Mouse (Mus musculus): ENCODE data around the gene Ifnl2.
A peak's percentile ranks its signal among the peaks of the same experiment; 100 is the strongest.
"Not testable (repeated sequence)": the region's sequence is repeated elsewhere in the genome, so short reads cannot be mapped to it uniquely, and the experiment has no call there.

Ifnl2 gene

GRCm38 (mm10) chr7:28510405-28510974 lies at the start of gene Ifnl2:
Gene Ifnl2, minus strand, starts transcription at chr7:28510455.
- DNase-seq = not testable (repeated sequence)

GRCm38 (mm10) chr7:28558486-28558885 lies 48.2 kb upstream of the Ifnl2 start:
- DNase-seq = no peak

GRCm38 (mm10) chr7:28557708-28558107 lies 47.5 kb upstream of the Ifnl2 start:
- DNase-seq = no peak

- no peak for DNase-seq
Measured at GRCm38 (mm10) chr7:28557069-28557468, 46.8 kb upstream of the Ifnl2 start.

GRCm38 (mm10) chr7:28555939-28556535 lies 45.8 kb upstream of the Ifnl2 start:
- peak; percentile 74 for DNase-seq

GRCm38 (mm10) chr7:28553076-28553475 lies 42.8 kb upstream of the Ifnl2 start:
- DNase-seq = no peak

GRCm38 (mm10) chr7:28547628-28548027 lies 37.4 kb upstream of the Ifnl2 start:
- DNase-seq = no peak

- DNase-seq = no peak
Measured at GRCm38 (mm10) chr7:28547154-28547553, 36.9 kb upstream of the Ifnl2 start, which contains the start of gene Nccrp1. Gene Nccrp1, minus strand, starts transcription at chr7:28547254.

- DNase-seq = peak; percentile 42
Measured at GRCm38 (mm10) chr7:28546649-28547048, 36.4 kb upstream of the Ifnl2 start.

GRCm38 (mm10) chr7:28545891-28546210 lies 35.6 kb upstream of the Ifnl2 start:
- DNase-seq = no peak

- peak; percentile 56 for DNase-seq
Measured at GRCm38 (mm10) chr7:28545048-28545890, 35.0 kb upstream of the Ifnl2 start.

GRCm38 (mm10) chr7:28544051-28544601 lies 33.9 kb upstream of the Ifnl2 start:
- peak; percentile 23 for DNase-seq

GRCm38 (mm10) chr7:28540526-28540925 lies 30.3 kb upstream of the Ifnl2 start, which contains the start of gene Sycn:
Gene Sycn, plus strand, starts transcription at chr7:28540885.
- DNase-seq = no peak

- not testable (repeated sequence) for DNase-seq
Measured at GRCm38 (mm10) chr7:28538886-28539285, 28.6 kb upstream of the Ifnl2 start.

- no peak for DNase-seq
Measured at GRCm38 (mm10) chr7:28532005-28532404, 21.8 kb upstream of the Ifnl2 start.

GRCm38 (mm10) chr7:28527922-28528719 lies 17.9 kb upstream of the Ifnl2 start:
- DNase-seq = peak; percentile 82

- not testable (repeated sequence) for DNase-seq
Measured at GRCm38 (mm10) chr7:28522536-28522935, 12.3 kb upstream of the Ifnl2 start, which contains the start of gene Ifnl3. Gene Ifnl3, plus strand, starts transcription at chr7:28522836.

- DNase-seq = no peak
Measured at GRCm38 (mm10) chr7:28511441-28511840, 1.2 kb upstream of the Ifnl2 start.

GRCm38 (mm10) chr7:28509121-28509520 lies 1.1 kb downstream of the Ifnl2 start:
- DNase-seq = not testable (repeated sequence)

GRCm38 (mm10) chr7:28505585-28505984 lies 4.7 kb downstream of the Ifnl2 start:
- DNase-seq = no peak

- DNase-seq = peak; percentile 83
Measured at GRCm38 (mm10) chr7:28495426-28495825, 14.8 kb downstream of the Ifnl2 start.

GRCm38 (mm10) chr7:28492310-28492709 lies 17.9 kb downstream of the Ifnl2 start:
- DNase-seq = no peak

- peak; percentile 9 for DNase-seq
Measured at GRCm38 (mm10) chr7:28490903-28491302, 19.4 kb downstream of the Ifnl2 start.
